Mouse (Mus musculus) testis, adult 2 months (tissue): ENCODE data around the gene Ust.

Experiments used
- CTCF ChIP-seq: fragments of 200-500 bp; IDR thresholded peaks from 2 replicates; pipeline ENCODE4 v1.5.1; 2012; ENCODE audit warnings: low read depth, mild to moderate bottlenecking, inconsistent platforms, low read length, moderate library complexity; ENCODE audit not compliant: control insufficient read depth, insufficient read depth, insufficient replicate concordance
- POLR2A ChIP-seq: fragments of 200-500 bp; IDR thresholded peaks from 2 replicates; pipeline ENCODE4 v1.6.1; 2012; ENCODE audit warnings: low read depth, mild to moderate bottlenecking, inconsistent platforms, low read length, moderate library complexity; ENCODE audit not compliant: control insufficient read depth

GRCm38 (mm10) chr10:8446972-8447371, 71.7 kb downstream of the Ust start:
- TF ChIP-seq POLR2A (no peak), CTCF (no peak)
